Comparison of ENCODE assay signal across 19 mouse cellular contexts in genomic region chr15:25675359-25675758, GRCm38 (mm10). TPM values are rescaled to one million over a fixed set of nuclear protein-coding genes. Genes with fewer than 3 reads are reported as not detected.
DNase-seq lines count a peak whose midpoint lies in the region; ATAC-seq lines count a peak whose summit lies in the region.
"Had no signal": no experiment of that assay in that cellular context is flagged by ENCODE, and none has a peak within 500 bp of the region (broad histone marks: within the 10 kb centered on the region; RNA-seq: fewer than 3 reads in every experiment).

No protein-coding gene starts in this region.

- H3K4me1 ChIP-seq in hindbrain, embryonic 15.5 days (replicated peaks) = peaks cover 47% of the 10 kb centered on the region
- peaks cover 17% of the 10 kb centered on the region; the same call in 1 of the 2 replicates for H3K4me1 ChIP-seq in hindbrain, embryonic 14.5 days (replicated peaks; ENCODE audit: control insufficient read depth, insufficient read depth, low read length)
- peaks cover 51% of the 10 kb centered on the region for H3K4me1 ChIP-seq in neural tube, embryonic 13.5 days (replicated peaks)

- H3K36me3 ChIP-seq in hindbrain, embryonic 15.5 days = no peaks in the 10 kb centered on the region
- H3K36me3 ChIP-seq in hindbrain, embryonic 14.5 days (replicated peaks; ENCODE audit: control insufficient read depth, insufficient read depth) = no peaks in the 10 kb centered on the region
- no peaks in the 10 kb centered on the region for H3K36me3 ChIP-seq in neural tube, embryonic 13.5 days
- H3K36me3 ChIP-seq: heart, embryonic 15.5 days had no signal

- H3K27me3 ChIP-seq in hindbrain, embryonic 15.5 days = no peaks in the 10 kb centered on the region
- no peaks in the 10 kb centered on the region for H3K27me3 ChIP-seq in hindbrain, embryonic 14.5 days (ENCODE audit: control insufficient read depth, insufficient read depth, low read length)
- H3K27me3 ChIP-seq in neural tube, embryonic 13.5 days = no peaks in the 10 kb centered on the region; the same call in 1 of the 2 replicates

- DNase-seq in cerebellum, postnatal 10 days = peak; percentile 51 to 59
- no peak for DNase-seq in cerebellum, adult 18-20 months
- DNase-seq in hindbrain, embryonic 14.5 days (ENCODE audit: low spot score) = no peak
- DNase-seq in neural tube, embryonic 10.5 days (ENCODE audit: extremely low spot score, low spot score) = no peak
- no peak for DNase-seq in lung, adult 18-20 months
- no peak for DNase-seq in adrenal gland, adult (ENCODE audit: inconsistent age in 2 of 2, low spot score in 1 of 2)
- DNase-seq: adrenal gland, postnatal 25 days; gastrocnemius, postnatal 36 days; heart, postnatal 36 days; kidney, adult 2 months; kidney, postnatal 10 days; liver, postnatal 0 days; lung, postnatal 14 days; thymus, postnatal 14 days had no signal

- 86% methylated on average over 11 of the region's 11 CpGs for WGBS in hindbrain, embryonic 15.5 days
- WGBS in hindbrain, embryonic 14.5 days = 74% methylated on average over 11 of the region's 11 CpGs
- WGBS in neural tube, embryonic 13.5 days = 85% methylated on average over 11 of the region's 11 CpGs

- H3K9ac ChIP-seq in hindbrain, embryonic 15.5 days = no peak overlapping the region
- no peak overlapping the region for H3K9ac ChIP-seq in hindbrain, embryonic 14.5 days
- H3K9ac ChIP-seq in neural tube, embryonic 13.5 days = no peak overlapping the region
- H3K9ac ChIP-seq: heart, embryonic 15.5 days; liver, postnatal 0 days had no signal

- no peak for ATAC-seq in hindbrain, embryonic 15.5 days (ENCODE audit: low FRiP score, low read depth)
- ATAC-seq in hindbrain, embryonic 14.5 days (ENCODE audit: low FRiP score) = no peak
- no peak for ATAC-seq in neural tube, embryonic 13.5 days (ENCODE audit: low read depth)
- ATAC-seq: liver, postnatal 0 days had no signal

- H3K9me3 ChIP-seq in hindbrain, embryonic 15.5 days = no peaks in the 10 kb centered on the region
- H3K9me3 ChIP-seq in hindbrain, embryonic 14.5 days (ENCODE audit: control insufficient read depth, low read length) = no peaks in the 10 kb centered on the region
- no peaks in the 10 kb centered on the region for H3K9me3 ChIP-seq in neural tube, embryonic 13.5 days
- H3K9me3 ChIP-seq: heart, embryonic 15.5 days had no signal

- H3K27ac ChIP-seq in hindbrain, embryonic 15.5 days (replicated peaks) = peak overlapping the region; percentile 56
- no peak overlapping the region for H3K27ac ChIP-seq in hindbrain, embryonic 14.5 days
- peak overlapping the region; percentile 57 for H3K27ac ChIP-seq in neural tube, embryonic 13.5 days (replicated peaks)
- H3K27ac ChIP-seq: heart, embryonic 15.5 days had no signal

- H3K4me2 ChIP-seq in hindbrain, embryonic 15.5 days = no peak overlapping the region
- no peak overlapping the region for H3K4me2 ChIP-seq in hindbrain, embryonic 14.5 days (replicated peaks)
- H3K4me2 ChIP-seq in neural tube, embryonic 13.5 days = no peak overlapping the region
- H3K4me2 ChIP-seq: heart, embryonic 15.5 days; liver, embryonic 11.5 days had no signal

- H3K4me3 ChIP-seq in hindbrain, embryonic 15.5 days = no peak overlapping the region
- no peak overlapping the region for H3K4me3 ChIP-seq in hindbrain, embryonic 14.5 days (replicated peaks; ENCODE audit: low read length)
- H3K4me3 ChIP-seq in neural tube, embryonic 13.5 days = no peak overlapping the region
- H3K4me3 ChIP-seq: erythroblast, embryonic 14.5 days; heart, embryonic 15.5 days had no signal

RNA-seq across cellular contexts. Expression of gene Myo10, which starts 53.0 kb away (rescaled TPM):
- polyA plus RNA-seq in hindbrain, embryonic 15.5 days (2015; fragmentation: Nextera tagmentation; extraction: Ambion mirVana) = 28.3 and 33.1 TPM in 2 replicates
- polyA plus RNA-seq in hindbrain, embryonic 14.5 days (2014; fragmentation: Nextera tagmentation; extraction: Ambion mirVana) = 24.4 and 29.4 TPM in 2 replicates
- 23.7 and 26.0 TPM in 2 replicates for polyA plus RNA-seq in neural tube, embryonic 13.5 days (2015; fragmentation: Nextera tagmentation; extraction: Ambion mirVana)

Comparison
In these comparisons a context has a peak if more than half of its experiments do, and no peak if none do; other contexts are left out.
1. DNase-seq: peak in cerebellum, postnatal 10 days (2 of 2); none in cerebellum, adult 18-20 months (0 of 2), hindbrain, embryonic 14.5 days (single experiment), neural tube, embryonic 10.5 days (single experiment), lung, adult 18-20 months (0 of 2) and adrenal gland, adult (0 of 2).